Mouse (Mus musculus) forebrain, embryonic 15.5 days (tissue): ENCODE results near the gene Actl6b. TPM values are rescaled to one million over a fixed set of nuclear protein-coding genes. Genes with fewer than 3 reads are reported as not detected.

ENCODE experiments used
- ATAC-seq: fragments of 200-750 bp; cut with Nextera tagmentation; replicated peaks from 2 replicates; pipeline ENCODE4 v1.8.0; 2017; ENCODE audit warnings: mild to moderate bottlenecking, moderate TSS enrichment, moderate library complexity
- H3K27ac ChIP-seq: fragments of 300-500 bp; sonication (generic); replicated peaks from 2 replicates; pipeline ENCODE4 v1.5.1; 2015; ENCODE audit warnings: mild to moderate bottlenecking, inconsistent platforms
- H3K27me3 ChIP-seq: fragments of 300-500 bp; sonication (generic); 2 replicates; pipeline ENCODE4 v1.6.1; 2015; ENCODE audit warnings: inconsistent platforms
- H3K36me3 ChIP-seq: fragments of 300-500 bp; sonication (generic); 2 replicates; pipeline ENCODE4 v1.6.1; 2015; ENCODE audit warnings: mild to moderate bottlenecking, inconsistent platforms
- H3K4me1 ChIP-seq: fragments of 300-500 bp; sonication (generic); 2 replicates; pipeline ENCODE4 v1.6.1; 2015; ENCODE audit warnings: inconsistent platforms
- H3K4me2 ChIP-seq: fragments of 300-500 bp; sonication (generic); replicated peaks from 2 replicates; pipeline ENCODE4 v1.6.1; 2015; ENCODE audit warnings: mild to moderate bottlenecking, inconsistent platforms
- H3K4me3 ChIP-seq: fragments of 300-500 bp; sonication (generic); 2 replicates; pipeline ENCODE4 v1.5.1; 2015; ENCODE audit warnings: mild to moderate bottlenecking, inconsistent platforms
- H3K9ac ChIP-seq: fragments of 300-500 bp; sonication (generic); replicated peaks from 2 replicates; pipeline ENCODE4 v1.6.1; 2015; ENCODE audit warnings: mild to moderate bottlenecking, inconsistent platforms
- H3K9me3 ChIP-seq: fragments of 300-500 bp; sonication (generic); 2 replicates; pipeline ENCODE4 v1.6.1; 2016; ENCODE audit warnings: inconsistent platforms
- WGBS: fragments of 180-500 bp; shearing (Covaris S2); methylation state at CpG from one replicate; pipeline ENCODE4 v1.1.7; 2015; ENCODE audit warnings: mixed read lengths; 5-methylcytosine and 5-hydroxymethylcytosine counted together
- polyA plus RNA-seq: library from polyadenylated mRNA; unstranded; fragments of >200 nt; fragmentation: Nextera tagmentation; extraction: Ambion mirVana; gene quantifications from 2 replicates; pipeline ENCODE4 v1.2.1, GENCODE M21; 2015

The Actl6b gene
- polyA plus RNA-seq, 1 experiment from 2014 or later, result 259 TPM

DNA sequence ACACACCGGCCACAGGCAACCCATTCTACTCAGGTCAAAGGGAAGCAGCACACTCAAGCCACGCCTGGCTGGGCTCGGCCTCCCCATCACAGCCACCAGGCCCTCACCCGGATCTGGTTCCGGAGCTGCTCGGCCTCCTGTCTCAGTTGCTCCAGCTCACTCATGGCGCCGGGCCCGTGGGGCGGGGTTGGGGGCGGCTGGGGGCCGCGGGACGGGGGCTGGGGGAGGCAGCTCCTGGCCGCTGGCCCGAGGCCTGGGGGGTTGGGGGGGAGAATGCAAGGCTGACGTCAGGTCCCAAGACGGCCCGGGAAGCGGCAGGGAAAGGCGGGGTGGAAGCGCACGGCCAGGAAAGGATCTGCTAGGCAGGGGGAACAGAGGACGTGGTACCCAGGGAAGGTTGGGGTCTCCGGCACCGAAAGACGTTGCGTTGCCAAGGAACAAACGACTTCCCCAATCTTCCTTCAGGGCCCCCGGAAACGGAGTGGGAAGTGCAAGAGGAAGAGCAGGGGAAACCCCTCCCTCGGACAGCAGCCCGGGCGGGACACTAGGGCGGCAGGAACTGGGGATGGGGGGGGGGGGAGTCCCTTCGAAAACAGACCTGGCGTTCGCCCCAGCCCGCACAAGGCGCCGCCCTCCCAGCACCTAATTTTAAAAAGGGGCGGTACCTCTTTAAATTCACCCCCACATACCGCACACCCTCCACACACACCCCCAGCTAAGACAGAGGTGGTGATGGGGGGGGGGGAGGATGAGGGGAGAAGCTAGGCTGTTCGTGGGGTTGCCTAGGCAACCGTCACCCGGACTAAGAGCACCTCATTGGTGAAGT is 22.5 kb upstream of the Actl6b start:
- Histone ChIP-seq H3K9me3 (no peaks in the 10 kb centered on the region), H3K36me3 (peaks cover 38% of the 10 kb centered on the region), H3K4me2 (peak overlapping the region; percentile 89), H3K27ac (peak overlapping the region; percentile 98), H3K4me3 (peak overlapping the region; percentile 87), H3K9ac (peak overlapping the region; percentile 94), H3K27me3 (no peaks in the 10 kb centered on the region), H3K4me1 (peaks cover 34% of the 10 kb centered on the region)
- under 1% methylated on average over 46 of the region's 46 CpGs for WGBS
- ATAC-seq, result peak; percentile 45

DNA sequence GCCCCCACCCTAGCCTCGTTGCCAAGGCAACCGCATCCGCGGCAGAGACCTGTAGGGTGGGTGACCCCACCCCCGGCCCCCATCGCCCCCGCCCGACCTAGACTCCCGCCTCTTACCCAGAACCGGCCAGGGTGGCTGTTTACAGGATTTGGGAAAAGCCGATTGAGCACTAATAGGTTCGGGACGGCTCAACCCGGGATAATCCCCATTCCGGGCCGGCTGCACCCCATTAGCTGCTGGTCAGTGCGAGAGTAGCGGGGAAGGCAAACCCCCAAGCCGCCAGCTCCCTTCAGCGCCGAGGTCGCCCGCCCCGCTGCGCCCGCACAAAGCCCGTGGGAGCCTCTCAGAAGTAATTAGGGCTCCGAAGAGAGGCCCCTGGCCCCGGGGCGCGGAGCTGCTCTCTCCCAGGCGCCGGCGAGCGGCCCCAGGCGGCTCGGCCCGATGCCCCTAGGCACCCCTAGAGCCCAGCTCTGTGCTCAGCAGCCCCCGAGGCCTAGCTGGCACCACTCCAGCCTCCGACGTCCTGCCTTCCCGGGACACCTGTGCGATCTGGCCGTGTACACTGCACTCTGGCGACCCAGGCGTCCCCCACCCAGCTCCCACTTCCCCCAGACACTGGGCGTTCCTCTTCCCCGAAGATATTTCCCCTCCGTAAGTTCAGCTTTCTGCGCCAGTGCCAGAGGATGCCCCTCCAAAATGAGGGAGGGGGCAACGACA is 21.7 kb upstream of the Actl6b start:
- H3K9ac ChIP-seq, result peak overlapping the region; percentile 94
- WGBS, result under 1% methylated on average over 51 of the region's 51 CpGs
- H3K4me3 ChIP-seq, result peak overlapping the region; percentile 87
- H3K27ac ChIP-seq, result peak overlapping the region; percentile 98
- no peaks in the 10 kb centered on the region for H3K27me3 ChIP-seq
- H3K4me2 ChIP-seq, result peak overlapping the region; percentile 89
- peaks cover 28% of the 10 kb centered on the region for H3K4me1 ChIP-seq
- H3K36me3 ChIP-seq, result peaks cover 32% of the 10 kb centered on the region
- no peaks in the 10 kb centered on the region for H3K9me3 ChIP-seq
- ATAC-seq, result peak; percentile 21

DNA sequence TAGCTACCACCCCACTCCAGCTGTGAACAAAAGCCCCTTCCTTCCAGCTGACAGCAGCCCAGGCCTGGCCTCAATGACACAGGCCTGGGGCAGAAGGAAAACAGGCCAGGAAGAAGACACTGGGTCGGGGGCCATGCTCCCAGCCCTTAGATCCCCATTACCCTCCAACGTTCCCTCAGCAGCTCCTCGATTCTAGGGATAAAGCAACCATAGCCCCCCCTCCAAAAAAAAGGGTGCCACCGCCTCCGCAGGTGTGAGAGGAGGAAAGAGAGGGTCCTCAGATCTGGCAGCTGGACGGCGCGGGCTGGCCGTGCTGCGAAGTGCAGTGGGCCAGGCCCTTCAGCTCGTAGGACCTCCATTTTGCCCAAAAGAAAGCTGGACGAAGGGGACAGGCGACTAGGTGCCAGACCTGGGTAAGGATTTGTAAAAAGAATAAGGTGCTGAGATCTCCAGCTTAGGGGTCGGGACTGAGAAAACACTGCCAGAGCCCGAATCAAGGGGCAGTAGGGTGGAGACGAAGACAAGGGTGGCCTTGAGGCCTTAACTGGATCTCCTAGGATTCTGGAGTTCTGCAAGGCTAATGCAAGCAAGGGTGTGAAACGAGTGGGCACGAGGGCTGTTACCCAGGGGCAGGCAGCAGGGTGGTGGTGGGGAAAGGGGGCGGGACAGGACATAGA is 21.0 kb upstream of the Actl6b start:
- H3K4me2 ChIP-seq, result peak overlapping the region; percentile 89
- WGBS, result under 1% methylated on average over 19 of the region's 19 CpGs
- peak overlapping the region; percentile 87 for H3K4me3 ChIP-seq
- no peaks in the 10 kb centered on the region for H3K9me3 ChIP-seq
- H3K9ac ChIP-seq, result peak overlapping the region; percentile 94
- H3K27me3 ChIP-seq, result no peaks in the 10 kb centered on the region
- ATAC-seq, result no peak; the same call in 1 of the 2 replicates
- H3K36me3 ChIP-seq, result peaks cover 28% of the 10 kb centered on the region
- H3K27ac ChIP-seq, result peak overlapping the region; percentile 98
- peaks cover 25% of the 10 kb centered on the region for H3K4me1 ChIP-seq

DNA sequence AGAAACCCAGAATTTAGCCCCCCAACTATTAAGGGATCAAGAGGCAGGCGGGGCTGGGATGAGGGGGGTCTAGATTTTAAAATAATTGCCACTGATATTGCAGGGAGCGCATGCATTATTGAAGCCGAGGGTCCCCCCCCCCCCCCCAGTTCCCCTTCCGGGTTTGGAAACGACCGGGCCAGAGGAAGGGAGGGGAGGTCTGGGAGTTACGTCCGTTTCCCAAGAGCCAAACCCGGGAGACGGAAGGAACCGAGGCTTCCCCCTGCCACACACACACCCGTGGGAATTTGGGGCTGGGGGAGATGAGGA is 20.6 kb upstream of the Actl6b start:
- 0% methylated on average over 10 of the region's 12 CpGs for WGBS
- Histone ChIP-seq H3K27ac (peak overlapping the region; percentile 98), H3K4me1 (peaks cover 23% of the 10 kb centered on the region), H3K9me3 (no peaks in the 10 kb centered on the region), H3K36me3 (peaks cover 23% of the 10 kb centered on the region), H3K4me2 (peak overlapping the region; percentile 89), H3K27me3 (no peaks in the 10 kb centered on the region), H3K4me3 (peak overlapping the region; percentile 87), H3K9ac (peak overlapping the region; percentile 94)
- peak; percentile 30 for ATAC-seq

DNA sequence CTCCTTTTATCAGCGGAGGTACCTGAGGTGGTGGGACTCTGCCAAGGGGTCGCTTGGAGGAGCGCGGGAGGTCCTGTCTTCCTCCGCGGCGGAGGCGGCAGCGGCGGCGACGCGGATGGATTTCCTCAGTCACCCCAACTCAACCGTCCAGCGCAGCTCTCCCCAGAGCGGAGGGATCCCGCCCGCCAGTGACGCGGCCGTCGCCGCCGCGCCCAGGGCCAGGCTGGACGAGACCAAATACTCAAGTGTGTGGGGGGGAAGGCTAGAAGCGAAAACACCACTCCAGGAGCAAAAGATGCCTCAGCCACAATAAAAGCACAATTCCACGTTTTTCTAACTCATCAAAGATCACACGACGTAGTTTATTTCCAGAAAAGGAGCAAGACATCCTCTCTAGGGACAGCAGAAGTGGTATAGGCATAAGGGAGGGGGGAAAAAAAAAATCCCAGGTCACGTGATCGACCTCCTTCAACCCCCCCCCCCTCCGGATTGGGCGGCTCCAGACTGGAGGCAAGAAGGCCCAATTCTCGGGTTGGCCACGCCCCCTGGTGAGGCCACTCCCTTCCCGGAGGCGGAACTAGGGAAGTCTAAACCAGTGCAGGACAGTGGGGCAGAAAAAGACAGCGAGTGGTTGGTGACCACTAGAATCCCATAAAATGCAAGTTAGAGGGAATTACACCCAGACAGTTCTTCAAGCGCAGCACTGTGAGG is 20.0 kb upstream of the Actl6b start, which contains the start of the genes Epo and Gnb2:
TSS of gene Epo (minus strand) at position 126 of the 711 bp plus-strand sequence.
TSS of gene Gnb2 (minus strand) at position 394 of the 711 bp plus-strand sequence.
- peak within 1 kb of the TSS; percentile 89 for H3K4me2 ChIP-seq
- H3K27ac ChIP-seq, result peak within 1 kb of the TSS; percentile 98
- WGBS, result under 1% methylated on average over 40 of the region's 40 CpGs
- H3K4me3 ChIP-seq, result peak within 1 kb of the TSS; percentile 87
- H3K36me3 ChIP-seq, result peaks cover 18% of the 10 kb centered on the region
- ATAC-seq, result peak; percentile 64
- H3K9me3 ChIP-seq, result no peaks in the 10 kb centered on the region
- H3K4me1 ChIP-seq, result peaks cover 23% of the 10 kb centered on the region
- H3K9ac ChIP-seq, result peak within 1 kb of the TSS; percentile 94
- H3K27me3 ChIP-seq, result no peaks in the 10 kb centered on the region

DNA sequence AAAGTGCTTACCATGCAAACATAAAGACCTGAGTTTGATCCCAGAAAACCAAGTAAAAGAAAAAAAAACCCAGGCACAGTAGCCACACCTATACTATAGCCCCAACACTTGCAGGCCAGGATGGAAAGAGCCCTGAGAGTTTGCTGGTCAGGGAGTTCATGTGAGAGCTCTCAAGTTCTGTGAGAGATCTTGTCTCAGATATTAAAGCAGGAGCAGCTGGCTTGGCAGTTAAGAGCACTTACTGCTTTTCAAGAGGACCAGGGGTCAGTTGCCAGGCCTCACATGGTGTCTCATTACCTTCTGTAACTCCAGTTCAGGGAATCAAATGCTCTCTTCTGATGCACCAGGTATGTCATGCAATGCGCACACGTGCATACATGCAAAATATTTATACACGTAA is 18.6 kb upstream of the Actl6b start:
- H3K9ac ChIP-seq, result no peak overlapping the region
- no peak overlapping the region for H3K27ac ChIP-seq
- no peaks in the 10 kb centered on the region for H3K27me3 ChIP-seq
- WGBS, result 95% methylated on average over 3 of the region's 3 CpGs
- no peak overlapping the region for H3K4me2 ChIP-seq
- H3K4me3 ChIP-seq, result no peak overlapping the region
- no peaks in the 10 kb centered on the region for H3K9me3 ChIP-seq
- peaks cover 21% of the 10 kb centered on the region for H3K4me1 ChIP-seq
- H3K36me3 ChIP-seq, result peaks cover 3% of the 10 kb centered on the region
- no peak for ATAC-seq

DNA sequence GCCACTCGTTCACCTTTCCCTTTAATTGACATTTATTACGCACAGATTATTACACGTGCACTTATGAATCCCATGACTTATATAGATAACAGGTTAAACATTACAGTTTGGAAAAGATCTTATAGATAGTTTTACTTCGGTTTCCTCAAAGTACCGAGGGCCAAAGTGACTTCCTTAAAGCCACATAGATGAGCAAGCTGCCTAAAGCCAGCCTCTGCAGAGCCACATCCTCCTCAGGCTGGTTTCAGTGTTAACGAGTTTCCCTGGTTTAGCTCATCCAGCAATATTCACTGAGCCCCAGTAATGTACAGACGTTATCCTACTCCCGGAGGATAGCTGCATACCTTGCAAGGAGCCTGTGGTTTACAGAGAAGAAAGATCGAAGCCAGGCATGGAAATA is 18.0 kb upstream of the Actl6b start:
- Histone ChIP-seq H3K4me2 (no peak overlapping the region), H3K36me3 (no peaks in the 10 kb centered on the region), H3K4me1 (peaks cover 18% of the 10 kb centered on the region), H3K4me3 (no peak overlapping the region), H3K9ac (no peak overlapping the region), H3K9me3 (no peaks in the 10 kb centered on the region), H3K27ac (no peak overlapping the region), H3K27me3 (no peaks in the 10 kb centered on the region)
- WGBS, result 81% methylated on average over 9 of the region's 9 CpGs
- no peak for ATAC-seq

DNA sequence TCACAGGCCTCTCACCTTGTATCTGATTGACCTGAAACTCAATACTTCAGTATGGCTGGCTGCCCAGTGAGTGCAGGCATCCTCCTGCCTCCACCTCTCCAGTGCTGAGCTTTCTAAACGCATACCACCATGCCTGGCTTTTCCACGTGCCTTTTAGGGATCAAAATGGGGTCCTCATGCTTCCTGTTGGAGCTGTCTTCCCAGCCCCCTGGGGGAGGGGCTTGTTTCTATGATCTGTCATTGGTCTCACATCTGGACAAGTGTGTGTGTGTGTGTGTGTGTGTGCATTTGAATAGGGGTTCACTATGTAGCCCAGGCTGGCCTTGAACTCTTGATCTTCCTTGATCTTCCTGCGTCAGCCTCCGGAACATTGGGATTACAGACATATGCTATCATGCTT is 15.9 kb upstream of the Actl6b start:
- no peak overlapping the region for H3K4me2 ChIP-seq
- ATAC-seq, result no peak
- no peak overlapping the region for H3K4me3 ChIP-seq
- no peak overlapping the region for H3K9ac ChIP-seq
- 62% methylated on average over 4 of the region's 4 CpGs for WGBS
- H3K27ac ChIP-seq, result no peak overlapping the region
- H3K36me3 ChIP-seq, result no peaks in the 10 kb centered on the region
- no peaks in the 10 kb centered on the region for H3K27me3 ChIP-seq
- peaks cover 20% of the 10 kb centered on the region for H3K4me1 ChIP-seq
- no peaks in the 10 kb centered on the region for H3K9me3 ChIP-seq

DNA sequence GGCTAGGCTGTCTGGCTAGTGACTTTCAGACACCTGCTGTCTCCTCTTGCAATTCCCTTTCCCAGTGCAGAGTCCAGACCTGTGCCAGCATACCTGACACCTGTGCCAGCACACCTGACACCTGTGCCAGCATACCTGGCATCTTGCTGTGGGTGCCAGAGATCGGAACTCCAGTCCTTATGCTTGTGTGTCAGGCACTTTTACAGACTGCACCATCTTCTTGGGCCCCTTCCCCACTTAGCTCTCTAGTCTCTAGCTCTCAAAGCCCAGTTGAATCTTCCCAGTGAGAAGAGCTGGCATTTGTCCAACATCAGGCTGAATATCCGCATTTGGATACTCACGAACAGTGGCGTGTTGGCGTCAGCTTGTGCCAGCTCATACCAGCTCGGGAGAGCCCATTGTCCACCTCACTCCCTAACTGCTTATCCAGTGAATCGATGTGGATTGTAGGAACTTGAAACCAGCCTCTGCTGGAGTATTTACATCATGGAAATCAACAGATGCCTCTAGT is 14.0 kb upstream of the Actl6b start:
- H3K4me1 ChIP-seq, result peaks cover 16% of the 10 kb centered on the region
- H3K27ac ChIP-seq, result peak overlapping the region; percentile 41
- no peak overlapping the region for H3K4me3 ChIP-seq
- H3K4me2 ChIP-seq, result no peak overlapping the region
- H3K36me3 ChIP-seq, result no peaks in the 10 kb centered on the region
- no peak overlapping the region for H3K9ac ChIP-seq
- peak; percentile 57 for ATAC-seq
- H3K27me3 ChIP-seq, result no peaks in the 10 kb centered on the region
- 34% methylated on average over 7 of the region's 7 CpGs for WGBS
- H3K9me3 ChIP-seq, result no peaks in the 10 kb centered on the region

DNA sequence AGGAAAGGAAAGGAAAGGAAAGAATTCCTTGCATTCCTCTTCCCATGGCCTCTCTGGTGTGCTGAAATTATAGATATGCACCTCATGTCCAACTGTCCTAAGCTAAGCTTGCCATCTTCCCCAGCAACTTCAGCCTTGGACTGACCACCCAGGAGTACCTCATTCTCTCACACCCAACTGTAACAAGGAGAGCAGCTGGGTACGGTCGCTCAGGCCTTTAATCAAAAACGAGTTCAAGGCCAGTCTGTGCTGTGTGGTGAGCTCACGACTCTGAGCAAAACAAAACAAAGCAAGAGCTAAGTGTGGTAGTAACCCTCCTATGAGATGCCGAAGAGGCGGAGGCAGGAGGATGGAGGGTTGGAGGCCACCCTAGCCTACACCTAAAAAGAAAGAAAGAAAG is 12.3 kb upstream of the Actl6b start:
- H3K9me3 ChIP-seq, result no peaks in the 10 kb centered on the region
- no peak overlapping the region for H3K9ac ChIP-seq
- H3K27me3 ChIP-seq, result no peaks in the 10 kb centered on the region
- WGBS, result 73% methylated on average over 6 of the region's 6 CpGs
- H3K27ac ChIP-seq, result no peak overlapping the region
- no peak for ATAC-seq
- H3K4me1 ChIP-seq, result peaks cover 16% of the 10 kb centered on the region
- no peak overlapping the region for H3K4me3 ChIP-seq
- H3K36me3 ChIP-seq, result no peaks in the 10 kb centered on the region
- H3K4me2 ChIP-seq, result no peak overlapping the region

DNA sequence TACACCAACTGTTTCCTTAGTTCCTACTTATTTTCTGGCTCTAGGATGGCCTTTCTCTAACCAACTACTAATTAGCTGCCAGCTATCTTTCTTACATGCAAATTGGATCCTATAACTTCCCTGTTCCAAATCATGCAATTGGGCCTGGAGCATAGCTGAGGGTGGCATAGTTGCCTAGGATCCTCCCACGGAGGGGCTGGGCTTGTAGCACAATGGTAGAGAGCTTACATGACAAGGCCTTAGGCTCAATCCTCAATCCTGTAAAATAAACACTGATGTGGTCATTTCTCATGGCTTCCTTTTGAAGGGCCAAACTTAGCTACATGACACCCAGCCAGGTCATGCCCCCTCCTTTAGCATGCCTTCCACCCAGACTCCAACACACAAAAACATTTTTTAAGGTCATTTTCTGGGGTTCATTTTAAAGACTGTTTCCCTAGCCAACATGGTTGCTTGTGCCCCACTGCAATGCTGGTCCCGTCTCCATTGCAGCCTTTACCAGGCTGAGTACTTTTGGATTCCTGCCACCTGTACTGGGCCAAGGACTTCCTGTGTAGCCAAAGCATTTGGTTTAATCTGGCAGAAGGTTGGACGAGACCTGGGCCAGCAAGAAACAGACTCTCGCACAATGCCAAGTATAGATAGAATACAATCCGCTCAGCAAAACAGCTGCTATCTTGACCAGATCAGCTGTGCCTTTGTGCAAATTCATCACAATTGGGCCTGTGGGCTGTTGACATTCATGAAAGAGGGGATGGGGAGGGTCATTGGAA is 11.4 kb upstream of the Actl6b start:
- H3K27ac ChIP-seq, result peak overlapping the region; percentile 57
- H3K4me3 ChIP-seq, result no peak overlapping the region
- WGBS, result 53% methylated on average over 5 of the region's 5 CpGs

More for the DNA sequence above, 11.4 kb upstream of the Actl6b start:
- H3K9ac ChIP-seq, result no peak overlapping the region
- no peak overlapping the region for H3K4me2 ChIP-seq
- H3K9me3 ChIP-seq, result no peaks in the 10 kb centered on the region
- ATAC-seq, result 0 out of 2 replicates have a peak, but pooled peaks have one; percentile 58
- no peaks in the 10 kb centered on the region for H3K36me3 ChIP-seq
- peaks cover 16% of the 10 kb centered on the region for H3K4me1 ChIP-seq
- no peaks in the 10 kb centered on the region for H3K27me3 ChIP-seq
